Mouse (Mus musculus) midbrain, embryonic 16.5 days (tissue): ENCODE measurements around the gene Fam120b. TPM values are rescaled to one million over a fixed set of nuclear protein-coding genes. Genes with fewer than 3 reads are reported as not detected.

ENCODE experiments used
- ATAC-seq: fragments of 200-750 bp; cut with Nextera tagmentation; 2 replicates; pipeline ENCODE4 v1.8.0; 2017; ENCODE audit warnings: moderate TSS enrichment
- H3K27ac ChIP-seq: fragments of 300-500 bp; sonication (generic); 2 replicates; pipeline ENCODE4 v1.5.1; 2014; ENCODE audit warnings: mild to moderate bottlenecking, low read length, mixed read lengths
- H3K27me3 ChIP-seq: fragments of 300-500 bp; sonication (generic); 2 replicates; pipeline ENCODE4 v1.6.1; 2014; ENCODE audit warnings: low read depth, low read length, mixed read lengths; ENCODE audit not compliant: control insufficient read depth, insufficient read depth
- H3K36me3 ChIP-seq: fragments of 300-500 bp; sonication (generic); 2 replicates; pipeline ENCODE4 v1.6.1; 2014; ENCODE audit warnings: mild to moderate bottlenecking, low read length, moderate library complexity, mixed read lengths; ENCODE audit not compliant: control insufficient read depth, insufficient read depth
- H3K4me1 ChIP-seq: fragments of 300-500 bp; sonication (generic); 2 replicates; pipeline ENCODE4 v1.6.1; 2014; ENCODE audit warnings: mild to moderate bottlenecking, low read length, mixed read lengths; ENCODE audit not compliant: control insufficient read depth, insufficient read depth
- H3K4me2 ChIP-seq: fragments of 300-500 bp; sonication (generic); 2 replicates; pipeline ENCODE4 v1.6.1; 2014; ENCODE audit warnings: mild to moderate bottlenecking, low read length, mixed read lengths
- H3K4me3 ChIP-seq: fragments of 300-500 bp; sonication (generic); 2 replicates; pipeline ENCODE4 v1.5.1; 2014; ENCODE audit warnings: low read depth, mild to moderate bottlenecking, low read length, moderate library complexity, mixed read lengths
- H3K9ac ChIP-seq: fragments of 300-500 bp; sonication (generic); 2 replicates; pipeline ENCODE4 v1.6.1; 2014; ENCODE audit warnings: low read depth, low read length, mixed read lengths
- H3K9me3 ChIP-seq: fragments of 300-500 bp; sonication (generic); replicated peaks from 2 replicates; pipeline ENCODE4 v1.6.1; 2014; ENCODE audit warnings: mild to moderate bottlenecking, low read length, mixed read lengths; ENCODE audit not compliant: control insufficient read depth, poor library complexity, severe bottlenecking
- WGBS: fragments of 180-500 bp; shearing (Covaris S2); extraction: QIAGEN DNeasy Blood & Tissue Kit; methylation state at CpG from one replicate; pipeline ENCODE4 v1.1.7; 2014; 5-methylcytosine and 5-hydroxymethylcytosine counted together
- polyA plus RNA-seq: library from polyadenylated mRNA; unstranded; fragments of >200 nt; fragmentation: Nextera tagmentation; extraction: Ambion mirVana; gene quantifications from 2 replicates; pipeline ENCODE4 v1.2.1, GENCODE M21; 2015

Fam120b gene
- polyA plus RNA-seq: 50.0 and 54.3 TPM in 2 replicates

GRCm38 (mm10) chr17:15395997-15396675 lies at the start of gene Fam120b:
TSS of gene Fam120b (plus strand) at chr17:15396202.
- no peaks in the 10 kb centered on the region for H3K36me3 ChIP-seq
- ATAC-seq: peak; percentile 98
- H3K4me3 ChIP-seq: peak within 1 kb of the TSS; percentile 77
- peaks cover 4% of the 10 kb centered on the region; the same call in 1 of the 2 replicates for H3K27me3 ChIP-seq
- H3K9ac ChIP-seq: peak within 1 kb of the TSS; percentile 97
- peaks cover 27% of the 10 kb centered on the region for H3K4me1 ChIP-seq
- H3K27ac ChIP-seq: peak within 1 kb of the TSS; percentile 90
- H3K4me2 ChIP-seq: peak within 1 kb of the TSS; percentile 88
- WGBS: under 1% methylated on average over 31 of the region's 31 CpGs
- H3K9me3 ChIP-seq: no peaks in the 10 kb centered on the region

- no peak overlapping the region for H3K9ac ChIP-seq
- 75% methylated on average over 2 of the region's 2 CpGs for WGBS
- H3K9me3 ChIP-seq: no peaks in the 10 kb centered on the region
- H3K27ac ChIP-seq: no peak overlapping the region
- H3K4me3 ChIP-seq: no peak overlapping the region
- no peak overlapping the region for H3K4me2 ChIP-seq
- no peaks in the 10 kb centered on the region for H3K27me3 ChIP-seq
- no peaks in the 10 kb centered on the region for H3K36me3 ChIP-seq
- no peak for ATAC-seq
- H3K4me1 ChIP-seq: no peaks in the 10 kb centered on the region
These were observed 45.9 kb upstream of the Fam120b start for GRCm38 (mm10) chr17:15350152-15350551.

- no peak overlapping the region for H3K4me2 ChIP-seq
- H3K9ac ChIP-seq: no peak overlapping the region
- H3K4me1 ChIP-seq: no peaks in the 10 kb centered on the region
- H3K27me3 ChIP-seq: no peaks in the 10 kb centered on the region
- no peak overlapping the region for H3K27ac ChIP-seq
- WGBS: 72% methylated on average over 10 of the region's 10 CpGs
- ATAC-seq: no peak
- H3K36me3 ChIP-seq: no peaks in the 10 kb centered on the region
- H3K9me3 ChIP-seq: no peaks in the 10 kb centered on the region
- no peak overlapping the region for H3K4me3 ChIP-seq
These were observed 43.0 kb upstream of the Fam120b start for GRCm38 (mm10) chr17:15352869-15353610.

GRCm38 (mm10) chr17:15354006-15354405 lies 42.0 kb upstream of the Fam120b start:
- no peak for ATAC-seq
- no peaks in the 10 kb centered on the region for H3K4me1 ChIP-seq
- no peak overlapping the region for H3K9ac ChIP-seq
- H3K27me3 ChIP-seq: no peaks in the 10 kb centered on the region
- no peak overlapping the region for H3K27ac ChIP-seq
- no peak overlapping the region for H3K4me2 ChIP-seq
- 84% methylated on average over 2 of the region's 2 CpGs for WGBS
- H3K9me3 ChIP-seq: no peaks in the 10 kb centered on the region
- H3K4me3 ChIP-seq: no peak overlapping the region
- H3K36me3 ChIP-seq: no peaks in the 10 kb centered on the region

- no peaks in the 10 kb centered on the region for H3K36me3 ChIP-seq
- H3K9me3 ChIP-seq: no peaks in the 10 kb centered on the region
- H3K4me2 ChIP-seq: no peak overlapping the region
- H3K27ac ChIP-seq: no peak overlapping the region
- H3K4me1 ChIP-seq: no peaks in the 10 kb centered on the region
- ATAC-seq: no peak
- no peaks in the 10 kb centered on the region for H3K27me3 ChIP-seq
- H3K4me3 ChIP-seq: no peak overlapping the region
- 91% methylated on average over 3 of the region's 3 CpGs for WGBS
- no peak overlapping the region for H3K9ac ChIP-seq
These were observed 40.9 kb upstream of the Fam120b start for GRCm38 (mm10) chr17:15355072-15355471.

- H3K4me3 ChIP-seq: no peak overlapping the region
- H3K4me1 ChIP-seq: no peaks in the 10 kb centered on the region
- H3K36me3 ChIP-seq: no peaks in the 10 kb centered on the region
- H3K27me3 ChIP-seq: no peaks in the 10 kb centered on the region
- no peak overlapping the region for H3K9ac ChIP-seq
- 90% methylated on average over 5 of the region's 5 CpGs for WGBS
- no peak overlapping the region for H3K4me2 ChIP-seq
- H3K9me3 ChIP-seq: no peaks in the 10 kb centered on the region
- no peak for ATAC-seq
- no peak overlapping the region for H3K27ac ChIP-seq
These were observed 39.5 kb upstream of the Fam120b start for GRCm38 (mm10) chr17:15356526-15356925.

- Histone ChIP-seq H3K27ac (no peak overlapping the region), H3K9me3 (no peaks in the 10 kb centered on the region), H3K9ac (no peak overlapping the region), H3K4me2 (no peak overlapping the region), H3K4me1 (no peaks in the 10 kb centered on the region), H3K4me3 (no peak overlapping the region), H3K27me3 (no peaks in the 10 kb centered on the region), H3K36me3 (no peaks in the 10 kb centered on the region)
- WGBS: 76% methylated on average over 3 of the region's 3 CpGs
- no peak for ATAC-seq
These were observed 38.9 kb upstream of the Fam120b start for GRCm38 (mm10) chr17:15357071-15357470.

GRCm38 (mm10) chr17:15363656-15364055 lies 32.3 kb upstream of the Fam120b start:
- H3K9me3 ChIP-seq: no peaks in the 10 kb centered on the region
- no peak overlapping the region for H3K27ac ChIP-seq
- no peak overlapping the region for H3K9ac ChIP-seq
- H3K4me2 ChIP-seq: no peak overlapping the region
- no peak overlapping the region for H3K4me3 ChIP-seq
- no peaks in the 10 kb centered on the region for H3K4me1 ChIP-seq
- H3K36me3 ChIP-seq: peaks cover 19% of the 10 kb centered on the region
- 80% methylated on average over 3 of the region's 3 CpGs for WGBS
- H3K27me3 ChIP-seq: no peaks in the 10 kb centered on the region
- no peak for ATAC-seq

GRCm38 (mm10) chr17:15365650-15366049 lies 30.4 kb upstream of the Fam120b start:
- H3K27me3 ChIP-seq: no peaks in the 10 kb centered on the region
- H3K4me2 ChIP-seq: no peak overlapping the region
- no peak overlapping the region for H3K9ac ChIP-seq
- H3K4me1 ChIP-seq: no peaks in the 10 kb centered on the region
- H3K4me3 ChIP-seq: no peak overlapping the region
- WGBS: 87% methylated on average over 5 of the region's 5 CpGs
- peaks cover 35% of the 10 kb centered on the region for H3K36me3 ChIP-seq
- no peaks in the 10 kb centered on the region for H3K9me3 ChIP-seq
- ATAC-seq: no peak
- no peak overlapping the region for H3K27ac ChIP-seq
